Mouse (Mus musculus) thymus, adult 2 months (tissue): Measurements from ENCODE around the gene Ccdc8.

ENCODE experiments used
- CTCF ChIP-seq: fragments of 200-500 bp; IDR thresholded peaks from 2 replicates; pipeline ENCODE4 v1.5.1; 2012; ENCODE audit warnings: mild to moderate bottlenecking, control low read depth, low read length, moderate library complexity, borderline replicate concordance; ENCODE audit not compliant: control insufficient read depth, poor library complexity, insufficient read depth; ENCODE audit errors: extremely low read depth
- POLR2A ChIP-seq: fragments of 200-500 bp; IDR thresholded peaks from 2 replicates; pipeline ENCODE4 v1.6.1; 2012; ENCODE audit warnings: mild to moderate bottlenecking, low read length, control low read depth, moderate library complexity; ENCODE audit not compliant: control insufficient read depth, poor library complexity, insufficient read depth; ENCODE audit errors: extremely low read depth

- TF ChIP-seq CTCF (0 out of 2 replicates have a peak, but pooled peaks have one; percentile 1), POLR2A (no peak)
These were observed 47.6 kb upstream of the Ccdc8 start for GRCm38 (mm10) chr7:16944808-16945315.
